Mouse (Mus musculus): Measurements from ENCODE around the gene Fam181a. TPM values are rescaled to one million over a fixed set of nuclear protein-coding genes. Genes with fewer than 3 reads are reported as not detected.

Gene Fam181a
- polyA plus RNA-seq, 1 experiment: not detected

GRCm38 (mm10) chr12:103358216-103358615, 47.4 kb downstream of the Fam181a start:
- Histone ChIP-seq H3K27me3 (ENCODE audit: control insufficient read depth, insufficient read depth, low read length) (no peaks in the 10 kb centered on the region), H3K4me1 (replicated peaks; ENCODE audit: control insufficient read depth, insufficient read depth, low read length) (peaks cover 3% of the 10 kb centered on the region), H3K36me3 (ENCODE audit: control insufficient read depth, insufficient read depth, low read length) (no peaks in the 10 kb centered on the region), H3K27ac (ENCODE audit: control insufficient read depth, insufficient read depth, low read length) (no peak overlapping the region), H3K4me3 (ENCODE audit: control insufficient read depth, insufficient read depth, low read length) (no peak overlapping the region)
- no peak for DNase-seq
- 90% methylated on average over 8 of the region's 8 CpGs for WGBS
- TF ChIP-seq POLR2A (IDR thresholded peaks at IDR 0.05; ENCODE audit: control insufficient read depth, extremely low read depth, insufficient read depth, low read length, poor library complexity) (no peak), CTCF (IDR thresholded peaks at IDR 0.05; ENCODE audit: borderline replicate concordance, control insufficient read depth, extremely low read depth, insufficient read depth, low read length, poor library complexity) (no peak)

- H3K27me3 ChIP-seq (ENCODE audit: control insufficient read depth, insufficient read depth, low read length): no peaks in the 10 kb centered on the region
- no peak for DNase-seq
- H3K27ac ChIP-seq (ENCODE audit: control insufficient read depth, insufficient read depth, low read length): no peak overlapping the region
- H3K36me3 ChIP-seq (ENCODE audit: control insufficient read depth, insufficient read depth, low read length): no peaks in the 10 kb centered on the region
- H3K4me3 ChIP-seq (ENCODE audit: control insufficient read depth, insufficient read depth, low read length): no peak overlapping the region
- 91% methylated on average over 4 of the region's 4 CpGs for WGBS
- H3K4me1 ChIP-seq (replicated peaks; ENCODE audit: control insufficient read depth, insufficient read depth, low read length): no peaks in the 10 kb centered on the region
- TF ChIP-seq CTCF (IDR thresholded peaks at IDR 0.05; ENCODE audit: borderline replicate concordance, control insufficient read depth, extremely low read depth, insufficient read depth, low read length, poor library complexity): no peak
- TF ChIP-seq POLR2A (IDR thresholded peaks at IDR 0.05; ENCODE audit: control insufficient read depth, extremely low read depth, insufficient read depth, low read length, poor library complexity): no peak
Observed at GRCm38 (mm10) chr12:103358951-103359801, 48.4 kb downstream of the Fam181a start.

GRCm38 (mm10) chr12:103360812-103361211, 50.0 kb downstream of the Fam181a start:
- DNase-seq: no peak
- H3K4me1 ChIP-seq (replicated peaks; ENCODE audit: control insufficient read depth, insufficient read depth, low read length): no peaks in the 10 kb centered on the region
- no peak overlapping the region for H3K4me3 ChIP-seq (ENCODE audit: control insufficient read depth, insufficient read depth, low read length)
- WGBS: 90% methylated on average over 8 of the region's 8 CpGs
- H3K36me3 ChIP-seq (ENCODE audit: control insufficient read depth, insufficient read depth, low read length): no peaks in the 10 kb centered on the region
- H3K27me3 ChIP-seq (ENCODE audit: control insufficient read depth, insufficient read depth, low read length): no peaks in the 10 kb centered on the region
- TF ChIP-seq CTCF (IDR thresholded peaks at IDR 0.05; ENCODE audit: borderline replicate concordance, control insufficient read depth, extremely low read depth, insufficient read depth, low read length, poor library complexity): no peak
- TF ChIP-seq POLR2A (IDR thresholded peaks at IDR 0.05; ENCODE audit: control insufficient read depth, extremely low read depth, insufficient read depth, low read length, poor library complexity): no peak
- no peak overlapping the region for H3K27ac ChIP-seq (ENCODE audit: control insufficient read depth, insufficient read depth, low read length)

- TF ChIP-seq POLR2A (IDR thresholded peaks at IDR 0.05; ENCODE audit: control insufficient read depth, extremely low read depth, insufficient read depth, low read length, poor library complexity): no peak
- TF ChIP-seq CTCF (IDR thresholded peaks at IDR 0.05; ENCODE audit: borderline replicate concordance, control insufficient read depth, extremely low read depth, insufficient read depth, low read length, poor library complexity): no peak
- DNase-seq: no peak
- Histone ChIP-seq H3K4me1 (replicated peaks; ENCODE audit: control insufficient read depth, insufficient read depth, low read length) (no peaks in the 10 kb centered on the region), H3K27me3 (ENCODE audit: control insufficient read depth, insufficient read depth, low read length) (no peaks in the 10 kb centered on the region), H3K4me3 (ENCODE audit: control insufficient read depth, insufficient read depth, low read length) (no peak overlapping the region), H3K36me3 (ENCODE audit: control insufficient read depth, insufficient read depth, low read length) (no peaks in the 10 kb centered on the region), H3K27ac (ENCODE audit: control insufficient read depth, insufficient read depth, low read length) (no peak overlapping the region)
- WGBS: 91% methylated on average over 17 of the region's 17 CpGs
Observed at GRCm38 (mm10) chr12:103361539-103362307, 50.9 kb downstream of the Fam181a start.

- no peaks in the 10 kb centered on the region for H3K4me1 ChIP-seq (replicated peaks; ENCODE audit: control insufficient read depth, insufficient read depth, low read length)
- no peak overlapping the region for H3K4me3 ChIP-seq (ENCODE audit: control insufficient read depth, insufficient read depth, low read length)
- TF ChIP-seq POLR2A (IDR thresholded peaks at IDR 0.05; ENCODE audit: control insufficient read depth, extremely low read depth, insufficient read depth, low read length, poor library complexity) (no peak), CTCF (IDR thresholded peaks at IDR 0.05; ENCODE audit: borderline replicate concordance, control insufficient read depth, extremely low read depth, insufficient read depth, low read length, poor library complexity) (no peak)
- no peaks in the 10 kb centered on the region for H3K27me3 ChIP-seq (ENCODE audit: control insufficient read depth, insufficient read depth, low read length)
- WGBS: 88% methylated on average over 3 of the region's 3 CpGs
- H3K36me3 ChIP-seq (ENCODE audit: control insufficient read depth, insufficient read depth, low read length): no peaks in the 10 kb centered on the region
- no peak overlapping the region for H3K27ac ChIP-seq (ENCODE audit: control insufficient read depth, insufficient read depth, low read length)
- DNase-seq: no peak
Observed at GRCm38 (mm10) chr12:103362336-103362735, 51.6 kb downstream of the Fam181a start.

Other genes starting within 250 kb of the Fam181a start
- 0.17 TPM in 1 of 2 replicates, not detected in the other for gene Prima1, start 68.8 kb upstream of the Fam181a start, polyA plus RNA-seq (2012; rRNA removed)
- 31.8 and 64.7 TPM in 2 replicates for gene Asb2, start 45.0 kb downstream of the Fam181a start, polyA plus RNA-seq (2012; rRNA removed)
- gene Otub2, start 77.7 kb downstream of the Fam181a start, polyA plus RNA-seq (2012; rRNA removed): 1.4 and 2.0 TPM in 2 replicates
- gene 9330161L09Rik, start 96.8 kb downstream of the Fam181a start, polyA plus RNA-seq (2012; rRNA removed): 1.7 and 2.1 TPM in 2 replicates
- gene Ddx24, start 114.9 kb downstream of the Fam181a start, polyA plus RNA-seq (2012; rRNA removed): 50.8 and 54.8 TPM in 2 replicates
- 457 and 540 TPM in 2 replicates for gene Ifi27, start 123.2 kb downstream of the Fam181a start, polyA plus RNA-seq (2012; rRNA removed)
- gene Ifi27l2a, start 132.7 kb downstream of the Fam181a start, polyA plus RNA-seq (2012; rRNA removed): 1,465 and 2,132 TPM in 2 replicates
- gene Ifi27l2b, start 146.2 kb downstream of the Fam181a start, polyA plus RNA-seq (2012; rRNA removed): 0.62 and 1.1 TPM in 2 replicates
- 0.12 and 0.15 TPM in 2 replicates for gene Ppp4r4, start 221.3 kb downstream of the Fam181a start, polyA plus RNA-seq (2012; rRNA removed)

Measured in thymus, adult 2 months (tissue).